Mouse (Mus musculus) layer of hippocampus, postnatal 10 days (tissue): ENCODE data around the gene Sbf2. TPM values are rescaled to one million over a fixed set of nuclear protein-coding genes. Genes with fewer than 3 reads are reported as not detected.
"Not testable (repeated sequence)": the region's sequence is repeated elsewhere in the genome, so short reads cannot be mapped to it uniquely, and the experiment has no call there.

Source experiments
- DNase-seq, 2 experiments: peaks; one replicate each; pipeline ENCODE4 v3.0.0; 2021; ENCODE audit warnings: low spot score in 2 of 2
- total RNA-seq, 2 experiments: library from RNA; stranded (reverse); gene quantifications; 2 replicates each; pipeline ENCODE4 v1.2.3; 2021

Gene Sbf2
- total RNA-seq, 2 experiments from 2014 or later: 82.9 to 86.0 TPM

- DNase-seq: no peak
Measured at GRCm38 (mm10) chr7:110585250-110585649, 29.5 kb downstream of the Sbf2 start.

GRCm38 (mm10) chr7:110584159-110584558 lies 30.6 kb downstream of the Sbf2 start:
- DNase-seq: no peak

- DNase-seq: no peak
Measured at GRCm38 (mm10) chr7:110583705-110584104, 31.0 kb downstream of the Sbf2 start.

GRCm38 (mm10) chr7:110565815-110566549 lies 48.7 kb downstream of the Sbf2 start:
- DNase-seq: no peak

GRCm38 (mm10) chr7:110561647-110562046 lies 53.1 kb downstream of the Sbf2 start:
- DNase-seq: no peak

GRCm38 (mm10) chr7:110557001-110557400 lies 57.7 kb downstream of the Sbf2 start:
- no peak for DNase-seq

GRCm38 (mm10) chr7:110556221-110556620 lies 58.5 kb downstream of the Sbf2 start:
- no peak for DNase-seq

- DNase-seq: no peak
Measured at GRCm38 (mm10) chr7:110555260-110555659, 59.5 kb downstream of the Sbf2 start.

GRCm38 (mm10) chr7:110548268-110548667 lies 66.5 kb downstream of the Sbf2 start:
- DNase-seq: no peak

GRCm38 (mm10) chr7:110543341-110543740 lies 71.4 kb downstream of the Sbf2 start:
- DNase-seq: no peak

- DNase-seq: no peak
Measured at GRCm38 (mm10) chr7:110539266-110539665, 75.5 kb downstream of the Sbf2 start.

GRCm38 (mm10) chr7:110530295-110530694 lies 84.4 kb downstream of the Sbf2 start:
- DNase-seq: not testable (repeated sequence)

GRCm38 (mm10) chr7:110525090-110525775 lies 89.5 kb downstream of the Sbf2 start:
- no peak for DNase-seq

- DNase-seq: no peak
Measured at GRCm38 (mm10) chr7:110516241-110517220, 98.2 kb downstream of the Sbf2 start.

- no peak for DNase-seq
Measured at GRCm38 (mm10) chr7:110514131-110514530, 100.6 kb downstream of the Sbf2 start.

GRCm38 (mm10) chr7:110498653-110499052 lies 116.1 kb downstream of the Sbf2 start:
- no peak for DNase-seq

GRCm38 (mm10) chr7:110491038-110491437 lies 123.7 kb downstream of the Sbf2 start:
- DNase-seq: no peak

- DNase-seq: no peak
Measured at GRCm38 (mm10) chr7:110485051-110485450, 129.7 kb downstream of the Sbf2 start.

GRCm38 (mm10) chr7:110470987-110471386 lies 143.7 kb downstream of the Sbf2 start:
- DNase-seq: no peak

GRCm38 (mm10) chr7:110463471-110463870 lies 151.3 kb downstream of the Sbf2 start:
- no peak for DNase-seq

- DNase-seq: peak; percentile 51 to 68
Measured at GRCm38 (mm10) chr7:110432301-110432700, 182.4 kb downstream of the Sbf2 start.
